Mouse (Mus musculus) lung, postnatal 0 days (tissue): ENCODE measurements at regions not wholly inside any gene's neighbourhood (a gene's known extent, or its start where the extent isn't known, plus 50 kb on each side); places are given as distances from the start of the nearest gene placed in this dataset.

Experiments
- ATAC-seq: fragments of 200-750 bp; cut with Nextera tagmentation; 2 replicates; pipeline ENCODE4 v1.8.0; 2017; ENCODE audit warnings: moderate library complexity
- DNase-seq: peaks from one replicate; pipeline ENCODE4 v3.0.0-alpha.2; 2016; ENCODE audit warnings: low spot score
- H3K27ac ChIP-seq: fragments of 300-500 bp; sonication (generic); 2 replicates; pipeline ENCODE4 v1.5.1; 2014; ENCODE audit warnings: antibody characterized with exemption, mild to moderate bottlenecking, low read length, mixed read lengths
- H3K27me3 ChIP-seq: fragments of 300-500 bp; sonication (generic); replicated peaks from 2 replicates; pipeline ENCODE4 v1.6.1; 2014; ENCODE audit warnings: low read length, mixed read lengths; ENCODE audit not compliant: insufficient read depth
- H3K36me3 ChIP-seq: fragments of 300-500 bp; sonication (generic); 2 replicates; pipeline ENCODE4 v1.6.1; 2014; ENCODE audit warnings: low read length, mixed read lengths; ENCODE audit not compliant: insufficient read depth
- H3K4me1 ChIP-seq: fragments of 300-500 bp; sonication (generic); 2 replicates; pipeline ENCODE4 v1.6.1; 2014; ENCODE audit warnings: antibody characterized with exemption, low read depth, low read length, mixed read lengths; ENCODE audit not compliant: insufficient read depth
- H3K4me2 ChIP-seq: fragments of 300-500 bp; sonication (generic); replicated peaks from 2 replicates; pipeline ENCODE4 v1.6.1; 2014; ENCODE audit warnings: low read depth, mild to moderate bottlenecking, low read length, moderate library complexity, mixed read lengths
- H3K4me3 ChIP-seq: fragments of 300-500 bp; sonication (generic); 2 replicates; pipeline ENCODE4 v1.5.1; 2014; ENCODE audit warnings: low read depth, low read length
- H3K9ac ChIP-seq: fragments of 300-500 bp; sonication (generic); replicated peaks from 2 replicates; pipeline ENCODE4 v1.6.1; 2014; ENCODE audit warnings: low read depth, mild to moderate bottlenecking
- H3K9me3 ChIP-seq: fragments of 300-500 bp; sonication (generic); 2 replicates; pipeline ENCODE4 v1.6.1; 2016; ENCODE audit warnings: low read length, mixed read lengths
- CTCF ChIP-seq: IDR thresholded peaks from 2 replicates; pipeline ENCODE4 v1.5.1; 2016; ENCODE audit warnings: antibody characterized with exemption, mild to moderate bottlenecking
- EP300 ChIP-seq: IDR thresholded peaks from 2 replicates; pipeline ENCODE4 v1.6.1; 2016; ENCODE audit warnings: antibody characterized with exemption, mild to moderate bottlenecking, control low read depth
- WGBS: fragments of 180-500 bp; shearing (Covaris S2); extraction: QIAGEN DNeasy Blood & Tissue Kit; methylation state at CpG from one replicate; pipeline ENCODE4 v1.1.7; 2014; 5-methylcytosine and 5-hydroxymethylcytosine counted together

- ATAC-seq (no peak), DNase-seq (no peak)
- peaks cover under 1% of the 10 kb centered on the region; the same call in 1 of the 2 replicates for H3K4me1 ChIP-seq
- H3K4me2 ChIP-seq: no peak overlapping the region
- H3K9me3 ChIP-seq: no peaks in the 10 kb centered on the region
- H3K27me3 ChIP-seq: no peaks in the 10 kb centered on the region
- WGBS: 82% methylated on average over 5 of the region's 5 CpGs
- no peak for TF ChIP-seq EP300
- no peak for TF ChIP-seq CTCF
- no peak overlapping the region for H3K9ac ChIP-seq
- H3K27ac ChIP-seq: no peak overlapping the region
- H3K36me3 ChIP-seq: no peaks in the 10 kb centered on the region
- H3K4me3 ChIP-seq: no peak overlapping the region
These were observed 149.4 kb upstream of the Klf3 start for GRCm38 (mm10) chr5:64653764-64654163.

- H3K27me3 ChIP-seq: no peaks in the 10 kb centered on the region
- TF ChIP-seq EP300: no peak
- no peak for TF ChIP-seq CTCF
- no peak overlapping the region for H3K4me2 ChIP-seq
- H3K4me3 ChIP-seq: no peak overlapping the region
- no peaks in the 10 kb centered on the region for H3K9me3 ChIP-seq
- no peak overlapping the region for H3K27ac ChIP-seq
- H3K9ac ChIP-seq: no peak overlapping the region
- WGBS: 68% methylated on average over 5 of the region's 5 CpGs
- ATAC-seq (no peak), DNase-seq (no peak)
- no peaks in the 10 kb centered on the region for H3K4me1 ChIP-seq
- no peaks in the 10 kb centered on the region for H3K36me3 ChIP-seq
These were observed 147.9 kb upstream of the Klf3 start for GRCm38 (mm10) chr5:64655286-64655685.

- 63% methylated on average over 6 of the region's 6 CpGs for WGBS
- H3K4me1 ChIP-seq: no peaks in the 10 kb centered on the region
- no peaks in the 10 kb centered on the region for H3K27me3 ChIP-seq
- no peaks in the 10 kb centered on the region for H3K9me3 ChIP-seq
- TF ChIP-seq EP300: no peak
- TF ChIP-seq CTCF: no peak
- DNase-seq (no peak), ATAC-seq (no peak)
- no peaks in the 10 kb centered on the region for H3K36me3 ChIP-seq
- no peak overlapping the region for H3K4me3 ChIP-seq
- H3K27ac ChIP-seq: no peak overlapping the region
- H3K4me2 ChIP-seq: no peak overlapping the region
- H3K9ac ChIP-seq: no peak overlapping the region
These were observed 141.2 kb upstream of the Klf3 start for GRCm38 (mm10) chr5:64661959-64662358.

- Histone ChIP-seq H3K4me1 (no peaks in the 10 kb centered on the region), H3K27me3 (no peaks in the 10 kb centered on the region), H3K36me3 (no peaks in the 10 kb centered on the region), H3K4me3 (no peak overlapping the region), H3K4me2 (no peak overlapping the region), H3K9me3 (no peaks in the 10 kb centered on the region), H3K9ac (no peak overlapping the region), H3K27ac (no peak overlapping the region)
- TF ChIP-seq EP300: no peak
- TF ChIP-seq CTCF: no peak
- WGBS: 63% methylated on average over 7 of the region's 7 CpGs
- no peak for DNase-seq
- ATAC-seq: no peak
These were observed 140.7 kb upstream of the Klf3 start for GRCm38 (mm10) chr5:64662476-64662875.

GRCm38 (mm10) chr5:64663766-64664165 lies 139.4 kb upstream of the Klf3 start:
- no peaks in the 10 kb centered on the region for H3K36me3 ChIP-seq
- no peaks in the 10 kb centered on the region for H3K27me3 ChIP-seq
- DNase-seq (no peak), ATAC-seq (no peak)
- no peak overlapping the region for H3K27ac ChIP-seq
- no peak overlapping the region for H3K4me2 ChIP-seq
- no peaks in the 10 kb centered on the region for H3K4me1 ChIP-seq
- no peak overlapping the region for H3K9ac ChIP-seq
- H3K9me3 ChIP-seq: no peaks in the 10 kb centered on the region
- TF ChIP-seq EP300: no peak
- TF ChIP-seq CTCF: no peak
- no peak overlapping the region for H3K4me3 ChIP-seq
- 50% methylated on average over 1 of the region's 1 CpGs for WGBS

GRCm38 (mm10) chr5:64665064-64665463 lies 138.1 kb upstream of the Klf3 start:
- Histone ChIP-seq H3K4me2 (no peak overlapping the region), H3K9ac (no peak overlapping the region), H3K4me1 (no peaks in the 10 kb centered on the region), H3K9me3 (no peaks in the 10 kb centered on the region), H3K27me3 (no peaks in the 10 kb centered on the region), H3K27ac (no peak overlapping the region), H3K36me3 (no peaks in the 10 kb centered on the region), H3K4me3 (no peak overlapping the region)
- no peak for DNase-seq
- 53% methylated on average over 3 of the region's 3 CpGs for WGBS
- ATAC-seq: no peak
- no peak for TF ChIP-seq CTCF
- no peak for TF ChIP-seq EP300

- H3K4me1 ChIP-seq: no peaks in the 10 kb centered on the region
- no peaks in the 10 kb centered on the region for H3K36me3 ChIP-seq
- 71% methylated on average over 3 of the region's 3 CpGs for WGBS
- peak; percentile 32 for DNase-seq
- no peak overlapping the region for H3K27ac ChIP-seq
- H3K4me3 ChIP-seq: no peak overlapping the region
- no peaks in the 10 kb centered on the region for H3K27me3 ChIP-seq
- no peak overlapping the region for H3K4me2 ChIP-seq
- no peaks in the 10 kb centered on the region for H3K9me3 ChIP-seq
- TF ChIP-seq CTCF (no peak), EP300 (no peak)
- 0 out of 2 replicates have a peak, but pooled peaks have one; percentile 26 for ATAC-seq
- H3K9ac ChIP-seq: no peak overlapping the region
These were observed 136.9 kb upstream of the Klf3 start for GRCm38 (mm10) chr5:64666256-64666655.
